Mouse (Mus musculus): ENCODE results near the gene Ctrb1.

The Ctrb1 gene

DNA sequence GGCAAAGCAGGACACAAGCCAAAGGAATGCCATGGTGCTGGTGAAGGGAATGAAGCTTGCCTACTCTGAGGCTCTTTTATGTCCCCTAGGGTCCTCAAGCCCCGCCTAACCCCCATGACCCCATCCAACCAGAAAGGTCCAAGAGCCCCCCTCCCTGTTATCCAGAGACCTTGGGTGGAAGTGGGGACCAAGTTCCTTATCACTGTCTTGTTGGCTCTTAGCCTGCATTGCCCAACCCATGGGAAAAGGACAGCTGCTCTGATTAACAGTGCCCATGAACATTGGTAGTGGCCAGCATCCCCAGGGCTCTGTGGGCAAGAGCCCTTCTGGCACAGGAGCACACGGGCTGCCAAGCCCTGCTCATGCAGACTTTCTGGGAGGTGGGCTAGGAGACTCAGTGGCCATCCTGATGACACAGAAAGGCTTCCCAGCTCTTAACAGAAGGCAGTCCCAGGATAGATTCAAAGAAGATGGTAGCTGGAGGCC, at the start of gene Ctrb1:
TSS of gene Ctrb1 (minus strand) at position 51 of the 486 bp plus-strand sequence.
- no peak for DNase-seq (ENCODE audit: low read depth, low spot score)

DNA sequence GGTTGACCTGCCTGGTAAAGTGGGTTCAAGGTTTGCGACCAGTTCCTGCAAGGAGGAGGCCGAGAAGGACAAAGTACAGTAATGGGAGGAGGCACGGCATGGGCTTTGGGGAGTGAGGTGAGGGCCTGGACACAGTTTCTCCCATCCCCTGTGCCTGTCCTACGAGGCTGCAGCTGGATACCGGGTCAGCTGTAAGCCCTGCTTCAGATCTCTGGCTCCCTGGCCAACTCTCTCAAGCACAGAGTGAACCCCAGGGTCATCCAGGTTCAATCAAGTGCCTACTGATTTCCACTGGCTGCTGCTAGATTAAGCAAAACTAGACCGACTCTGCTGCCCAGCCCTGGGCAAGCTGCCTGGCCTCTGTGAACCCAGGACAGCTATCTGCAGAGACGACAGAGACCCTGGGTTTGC, 49.5 kb upstream of the Ctrb1 start:
- no peak for DNase-seq (ENCODE audit: low read depth, low spot score)

- DNase-seq (ENCODE audit: low read depth, low spot score): no peak
Measured at GRCm38 (mm10) chr8:111739604-111740003, 48.8 kb upstream of the Ctrb1 start.

GRCm38 (mm10) chr8:111738867-111739266, 48.1 kb upstream of the Ctrb1 start:
- no peak for DNase-seq (ENCODE audit: low read depth, low spot score)

DNA sequence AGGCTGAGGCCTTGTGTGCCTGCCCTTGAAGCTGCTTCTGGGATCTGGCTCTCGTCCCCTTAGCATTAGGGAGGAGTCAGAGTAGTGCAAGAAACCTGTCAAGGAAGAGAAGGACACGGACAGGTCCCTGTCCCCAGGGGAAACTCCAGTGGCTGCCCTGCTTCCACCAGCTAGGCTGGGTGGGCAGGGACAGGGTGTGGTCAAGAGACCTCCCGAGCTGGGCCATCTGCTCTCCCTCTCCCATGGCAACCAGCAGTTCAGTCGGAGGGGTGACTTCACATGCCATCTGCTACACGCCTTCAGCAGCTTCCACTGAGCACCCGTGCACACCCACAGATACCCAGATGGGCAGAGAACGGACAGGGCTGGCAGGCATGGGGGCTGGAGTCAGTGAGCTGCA, 45.5 kb upstream of the Ctrb1 start:
- no peak for DNase-seq (ENCODE audit: low read depth, low spot score)

DNA sequence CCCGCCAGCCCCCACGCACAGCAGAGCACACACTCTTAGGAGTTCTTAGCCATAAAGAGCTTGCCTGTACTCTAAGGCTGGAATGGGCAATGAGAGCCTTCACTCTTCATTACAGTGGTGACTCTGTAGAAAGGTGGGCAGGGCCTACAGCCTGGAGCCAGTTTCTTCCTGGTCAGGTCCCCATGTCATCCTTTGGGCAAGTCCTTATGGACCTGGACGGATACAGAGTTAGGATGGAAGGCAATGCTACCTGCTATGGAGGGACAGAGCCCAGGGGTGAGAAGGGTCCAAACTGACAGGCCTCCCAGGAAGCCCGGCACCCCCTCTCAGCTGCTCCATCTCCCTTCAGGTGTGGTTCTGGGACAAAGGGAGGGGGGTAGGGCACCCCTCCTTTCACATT, 45.0 kb upstream of the Ctrb1 start:
- DNase-seq (ENCODE audit: low read depth, low spot score): no peak

- DNase-seq (ENCODE audit: low read depth, low spot score): no peak
Measured at GRCm38 (mm10) chr8:111735335-111735761, 44.5 kb upstream of the Ctrb1 start.

DNA sequence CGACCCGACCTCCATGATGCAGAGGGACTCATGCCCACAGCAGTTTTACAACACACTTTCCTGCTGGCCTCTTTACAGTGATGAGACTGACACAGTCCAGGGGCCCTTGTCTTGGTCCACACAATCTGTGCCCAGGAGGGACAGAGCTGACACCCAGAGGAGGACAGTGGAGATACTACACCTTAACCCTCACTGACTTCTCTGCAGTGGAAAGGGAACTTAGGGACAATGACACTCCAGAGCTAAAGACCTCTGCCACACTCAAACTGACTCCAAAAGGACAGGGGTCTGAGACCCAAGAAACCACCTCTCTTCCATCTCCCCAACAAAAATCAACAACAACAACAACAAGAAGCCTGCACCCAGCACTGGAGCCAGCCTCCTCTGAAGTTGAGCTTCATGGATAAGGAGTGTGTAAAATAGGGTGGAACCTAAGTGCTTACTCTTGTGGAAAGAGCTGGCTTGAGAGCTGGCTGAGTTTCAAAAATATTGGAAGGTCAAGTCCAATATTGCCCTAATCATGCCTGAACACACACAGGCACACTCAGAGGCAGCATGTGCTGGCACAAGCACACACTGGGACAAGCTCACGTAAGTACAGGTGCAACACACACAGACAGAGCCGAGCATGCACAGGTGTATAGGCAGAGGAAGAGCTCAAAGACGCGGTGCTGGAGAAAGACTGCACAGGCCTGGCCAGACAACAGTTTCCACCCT, 43.6 kb upstream of the Ctrb1 start:
- no peak for DNase-seq (ENCODE audit: low read depth, low spot score)

DNA sequence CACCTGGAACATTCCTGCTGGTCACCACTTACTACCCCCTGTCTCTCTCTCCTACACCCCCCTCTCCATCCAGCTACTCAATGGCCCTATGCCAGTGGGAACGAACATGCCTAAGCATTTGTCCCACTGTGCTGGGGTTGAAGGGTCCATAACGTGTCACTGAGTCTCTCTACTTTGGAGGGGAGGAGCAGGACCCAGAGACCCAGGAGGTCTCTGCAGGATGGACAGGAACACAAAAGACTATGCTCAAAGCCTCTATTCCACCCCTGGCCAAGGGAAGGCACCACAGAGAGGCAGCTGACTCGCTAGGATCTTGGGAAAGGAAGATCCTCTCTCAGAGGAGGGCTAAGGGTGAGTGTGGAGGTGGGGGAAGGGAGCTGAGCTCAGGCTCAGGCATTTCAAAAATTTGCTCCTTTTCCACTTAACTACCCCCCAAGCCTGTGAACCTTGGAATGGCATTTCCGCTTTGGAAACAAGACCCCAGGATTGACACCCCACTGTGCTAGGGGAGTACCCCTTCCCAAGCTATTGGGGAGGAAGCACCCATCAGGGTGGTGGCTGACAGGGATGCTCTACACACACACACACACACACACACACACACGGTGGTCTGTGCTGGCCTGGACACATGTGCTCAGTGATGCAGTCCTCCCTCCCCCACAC, 42.9 kb upstream of the Ctrb1 start:
- no peak for DNase-seq (ENCODE audit: low read depth, low spot score)

DNA sequence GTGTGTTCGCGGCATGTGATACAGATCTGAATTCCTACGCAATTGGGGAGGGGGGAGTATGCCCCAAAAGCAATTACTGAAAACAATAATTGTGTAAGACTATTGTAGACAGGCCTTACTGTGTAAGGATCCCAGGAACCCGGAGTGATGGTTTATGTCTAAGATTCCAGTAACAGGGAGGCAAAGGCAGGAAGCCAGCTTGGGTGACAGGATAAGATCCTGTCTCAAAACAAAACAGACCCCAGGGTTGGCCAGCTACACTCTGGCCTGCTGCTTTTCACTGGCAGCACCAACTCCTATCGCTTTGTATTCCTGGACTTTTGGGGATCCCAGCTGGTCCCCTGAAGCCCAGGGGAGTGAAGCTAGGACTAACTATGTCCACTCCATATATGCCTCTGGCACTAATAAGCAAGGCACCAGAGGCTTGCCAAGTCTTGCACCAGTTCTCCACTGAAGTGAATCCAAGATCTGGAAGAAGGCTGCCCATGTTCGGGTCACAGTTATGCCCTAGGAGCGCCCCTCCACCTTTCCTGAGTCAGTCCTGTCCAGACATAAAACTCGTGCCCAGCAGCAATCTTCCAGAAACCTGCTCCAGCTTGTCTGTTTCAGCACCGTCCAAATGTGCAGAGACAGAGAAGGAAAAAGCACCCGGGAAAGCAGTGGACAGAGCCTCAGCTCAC, 41.7 kb upstream of the Ctrb1 start:
- no peak for DNase-seq (ENCODE audit: low read depth, low spot score)

DNA sequence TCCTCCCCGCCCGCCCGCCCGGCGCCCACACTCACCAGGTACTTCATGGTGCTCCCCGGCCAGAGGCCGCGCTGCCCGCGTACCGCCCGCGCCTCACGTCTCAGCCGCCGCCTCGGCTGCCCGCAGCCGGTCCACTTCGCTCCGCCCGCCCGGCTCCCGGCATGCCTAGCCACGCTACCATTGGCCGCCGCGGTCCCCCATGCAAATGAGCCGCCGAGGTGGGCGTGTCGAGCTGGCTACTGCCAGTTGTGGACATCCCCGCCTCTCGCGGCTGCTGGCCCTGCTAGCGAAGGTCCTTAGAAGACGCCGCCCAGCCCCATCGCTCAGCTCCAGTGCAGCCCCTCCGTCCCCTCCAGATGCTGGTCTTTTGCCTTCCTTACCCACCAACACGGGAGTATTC, 41.2 kb upstream of the Ctrb1 start:
- peak; percentile 82 for DNase-seq (ENCODE audit: low read depth, low spot score)

DNA sequence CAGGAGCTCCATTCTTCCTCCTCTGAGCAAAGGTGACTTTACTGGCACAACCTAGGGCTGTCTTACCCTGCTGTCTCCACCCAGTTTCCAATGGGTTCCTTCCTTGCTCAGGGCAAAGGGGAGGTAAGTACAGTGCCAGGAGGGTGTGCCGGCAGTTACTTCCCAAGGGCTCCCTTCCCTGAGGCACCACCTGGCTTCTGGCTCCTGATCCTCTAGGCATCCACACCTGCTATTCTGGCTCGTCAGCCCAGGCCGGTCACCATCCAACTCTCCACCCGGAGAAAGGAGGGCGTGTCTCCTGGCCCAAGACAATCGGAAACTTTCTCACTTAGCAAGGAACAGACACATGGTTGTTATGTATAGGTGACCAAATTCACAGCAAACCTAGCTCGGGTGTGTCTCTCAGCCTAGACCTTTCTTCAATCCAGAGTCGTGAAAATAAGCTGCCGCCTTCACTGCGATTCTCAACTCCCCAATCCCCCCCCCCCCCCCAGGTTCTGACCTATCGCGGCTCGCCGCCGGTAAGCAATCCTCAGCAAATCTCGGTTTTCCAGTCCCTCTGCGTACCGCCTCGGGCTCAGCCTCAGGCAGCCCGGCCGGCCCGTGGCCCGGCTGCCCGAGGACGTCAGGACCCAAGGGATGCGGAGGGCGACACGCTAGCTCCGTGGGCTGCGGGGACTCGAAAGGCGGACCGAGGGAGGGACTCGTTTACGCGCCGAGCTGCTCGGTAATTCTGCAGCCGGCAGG, 40.6 kb upstream of the Ctrb1 start:
- no peak for DNase-seq (ENCODE audit: low read depth, low spot score)

DNA sequence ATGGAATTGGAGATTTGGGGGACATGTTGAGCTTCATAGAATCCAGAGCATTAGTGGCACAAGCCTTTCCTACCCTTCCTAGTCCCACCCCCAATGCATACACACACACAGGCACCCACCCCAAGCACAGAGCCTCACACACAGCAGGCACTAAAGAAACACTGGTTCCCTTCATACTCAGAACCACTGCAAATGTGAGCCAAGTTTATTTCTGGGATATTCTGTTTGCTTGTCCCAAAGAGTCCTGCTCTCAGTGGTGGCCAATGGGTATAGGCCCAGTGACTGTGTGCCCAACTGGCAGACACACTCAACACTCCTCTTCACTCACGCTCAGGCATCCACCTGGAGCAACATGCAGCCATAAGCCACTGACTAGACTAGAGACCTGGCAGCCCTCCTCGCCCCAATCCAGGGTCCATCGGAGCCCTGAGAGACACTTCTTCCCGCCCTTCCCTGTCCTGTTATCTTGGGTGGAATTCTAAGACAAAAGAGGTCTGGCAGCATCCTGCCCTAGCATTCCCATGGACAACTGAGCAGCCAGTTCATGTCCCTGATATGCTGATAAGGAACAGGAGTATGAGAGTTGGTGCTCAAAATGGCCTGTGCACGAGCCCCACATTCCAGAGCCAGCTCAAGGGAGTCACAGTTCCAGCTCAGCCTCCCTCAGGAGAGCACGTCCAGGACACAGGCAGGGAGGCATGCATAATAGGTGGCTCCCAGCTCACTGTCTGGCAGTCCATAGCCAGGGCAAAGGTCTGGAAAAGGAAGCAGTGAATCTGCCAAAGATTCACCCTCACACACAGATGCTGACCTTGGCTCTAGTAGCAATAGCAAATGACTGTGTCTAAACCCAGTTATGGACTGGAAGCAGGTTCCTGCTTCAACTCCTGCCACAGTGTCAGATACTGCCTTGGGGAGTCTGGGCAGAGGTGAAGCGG, 38.7 kb upstream of the Ctrb1 start:
- no peak for DNase-seq (ENCODE audit: low read depth, low spot score)

DNA sequence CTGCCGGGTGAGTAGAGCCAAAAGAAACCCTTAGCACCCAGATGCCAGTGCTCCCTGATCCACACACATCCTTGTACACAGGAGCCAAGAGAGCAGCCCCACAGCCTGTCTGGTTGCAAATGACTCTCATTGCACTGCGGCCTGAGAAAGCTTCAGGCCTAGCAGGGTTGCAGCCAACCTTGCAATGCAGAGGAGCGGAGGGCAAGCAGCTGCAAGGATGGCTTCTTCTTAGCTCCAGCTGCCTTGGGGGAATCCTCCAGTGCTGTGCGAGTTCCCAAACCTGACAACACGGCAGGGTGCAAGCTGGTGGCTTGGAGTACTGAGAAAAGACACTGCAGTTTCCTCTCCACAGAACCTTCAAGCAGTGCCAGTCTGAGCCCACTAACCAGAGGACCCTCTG, 37.7 kb upstream of the Ctrb1 start:
- DNase-seq (ENCODE audit: low read depth, low spot score): no peak

GRCm38 (mm10) chr8:111727553-111727952, 36.7 kb upstream of the Ctrb1 start:
- no peak for DNase-seq (ENCODE audit: low read depth, low spot score)

DNA sequence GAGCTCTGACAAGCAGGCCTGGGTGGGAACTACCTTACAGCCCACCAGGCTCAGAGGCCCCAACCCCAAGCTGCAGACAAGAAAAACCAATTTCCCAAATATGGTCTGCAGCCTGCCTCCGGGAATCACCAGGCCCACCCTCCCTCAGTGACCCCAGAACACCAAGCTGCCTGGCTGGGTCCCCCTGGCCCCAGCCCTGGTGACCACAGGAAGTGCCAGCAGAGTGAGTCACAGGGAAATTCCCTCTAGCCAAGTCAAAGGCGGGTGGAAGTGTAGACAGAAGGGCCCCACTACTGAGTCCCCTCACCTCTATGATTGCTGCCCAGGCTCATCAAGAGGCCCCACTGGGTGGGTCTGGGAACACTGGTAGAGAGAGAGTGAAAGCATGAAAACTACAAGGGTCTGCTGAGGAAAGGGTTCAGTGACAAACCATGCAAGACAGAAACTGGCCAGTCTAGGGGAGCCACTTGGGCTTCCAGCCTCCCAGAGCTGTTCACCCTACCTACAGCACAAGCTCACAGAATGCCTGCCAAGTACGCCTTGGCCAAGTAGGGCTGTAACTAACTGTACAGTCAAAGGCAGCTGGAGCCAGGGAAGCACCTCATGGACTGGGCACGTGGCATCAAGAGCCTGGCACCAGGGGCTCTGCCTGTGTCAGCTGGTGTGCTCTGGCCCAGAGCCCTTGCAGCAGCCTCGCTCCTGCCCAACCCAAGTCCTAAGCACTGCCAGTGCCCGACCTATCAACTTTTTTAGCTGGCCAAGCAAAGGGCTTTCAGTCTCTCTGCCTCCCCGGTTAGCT, 35.5 kb upstream of the Ctrb1 start:
- no peak for DNase-seq (ENCODE audit: low read depth, low spot score)

DNA sequence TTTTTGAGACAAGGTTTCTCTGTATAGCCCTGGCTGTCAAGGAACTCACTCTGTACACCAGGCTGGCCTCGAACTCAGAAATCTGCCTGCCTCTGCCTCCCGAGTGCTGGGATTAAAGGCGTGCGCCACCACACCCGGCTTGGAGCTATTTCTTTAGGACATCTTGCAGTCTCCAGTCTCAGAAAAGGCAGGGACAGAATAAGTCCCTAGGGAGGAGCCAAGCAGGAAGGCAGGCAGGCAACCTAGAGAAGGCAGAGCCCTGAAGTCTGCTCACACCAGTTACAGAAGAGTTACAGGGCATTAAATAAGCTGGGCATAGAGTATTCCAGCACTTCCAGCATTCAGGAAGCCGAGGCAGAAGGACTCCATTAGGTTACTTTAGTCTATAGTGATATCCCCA, 34.5 kb upstream of the Ctrb1 start:
- no peak for DNase-seq (ENCODE audit: low read depth, low spot score)

DNA sequence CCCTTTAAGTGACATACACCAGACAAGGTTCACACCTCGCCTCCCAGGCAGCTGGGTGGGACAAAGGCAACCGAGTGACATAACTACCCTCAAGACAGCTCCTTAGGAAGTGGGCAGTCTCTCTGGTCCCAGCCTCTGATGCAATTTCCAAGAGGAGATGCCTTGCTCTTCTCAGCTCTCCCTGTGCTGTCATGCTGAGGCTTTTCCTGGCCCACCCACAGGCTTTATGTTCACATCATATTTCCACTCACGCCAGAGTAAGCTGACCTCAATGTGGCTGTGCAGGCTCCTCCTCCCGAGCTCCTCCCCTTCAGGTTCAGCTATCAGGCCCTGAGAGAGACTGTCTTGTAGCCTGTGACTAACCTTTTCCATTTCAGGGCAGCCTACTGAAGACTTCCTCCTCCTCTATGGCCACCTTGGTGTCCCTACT, 29.3 kb upstream of the Ctrb1 start:
- no peak for DNase-seq (ENCODE audit: low read depth, low spot score)

GRCm38 (mm10) chr8:111718937-111719336, 28.1 kb upstream of the Ctrb1 start:
- DNase-seq (ENCODE audit: low read depth, low spot score): no peak

DNA sequence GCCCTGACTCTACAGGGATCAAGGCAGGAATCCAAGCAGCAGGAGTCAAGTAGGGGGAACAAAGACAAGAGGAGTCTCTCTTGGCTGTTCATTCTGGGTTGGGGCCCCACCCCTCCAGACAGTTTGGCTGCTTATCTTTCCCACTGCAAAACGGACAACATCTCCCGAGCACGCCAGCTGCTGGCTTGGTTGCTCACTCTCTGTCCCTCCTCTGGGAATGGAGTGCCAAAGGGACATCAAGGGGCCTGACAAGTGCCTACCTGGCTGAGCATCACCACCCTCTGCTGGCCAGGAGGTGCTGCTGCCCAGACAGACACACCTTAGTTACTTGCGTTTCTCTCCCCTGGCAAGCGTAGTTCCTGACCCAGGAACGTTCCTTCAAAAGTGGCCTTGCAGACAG, 27.1 kb upstream of the Ctrb1 start:
- DNase-seq (ENCODE audit: low read depth, low spot score): no peak

Measured in retina, adult 2 months (tissue).